Comparison of ENCODE assay signal across 18 mouse cellular contexts in genomic region chr4:137774505-137774904, GRCm38 (mm10). TPM values are rescaled to one million over a fixed set of nuclear protein-coding genes. Genes with fewer than 3 reads are reported as not detected.
A peak's percentile ranks its signal among the peaks of the same experiment; 100 is the strongest.
DNase-seq lines count a peak whose midpoint lies in the region; ATAC-seq and TF ChIP-seq lines count a peak whose summit lies in the region.
"Had no signal": no experiment of that assay in that cellular context is flagged by ENCODE, and none has a peak within 500 bp of the region (broad histone marks: within the 10 kb centered on the region; RNA-seq: fewer than 3 reads in every experiment).

No protein-coding gene starts in this region.

- 77% methylated on average over 6 of the region's 6 CpGs for WGBS in kidney, postnatal 0 days
- WGBS in kidney, embryonic 15.5 days: 81% methylated on average over 6 of the region's 6 CpGs
- WGBS in intestine, embryonic 16.5 days: 78% methylated on average over 6 of the region's 6 CpGs
- WGBS in liver, embryonic 16.5 days (ENCODE audit: insufficient replicate concordance): 61% methylated on average over 6 of the region's 6 CpGs

- H3K9me3 ChIP-seq in kidney, postnatal 0 days (replicated peaks; ENCODE audit: low read length): no peaks in the 10 kb centered on the region
- no peaks in the 10 kb centered on the region for H3K9me3 ChIP-seq in kidney, embryonic 15.5 days (replicated peaks)
- no peaks in the 10 kb centered on the region for H3K9me3 ChIP-seq in ES-E14 (ENCODE audit: control insufficient read depth, insufficient read depth, low read depth, low read length)
- no peaks in the 10 kb centered on the region for H3K9me3 ChIP-seq in intestine, embryonic 16.5 days (ENCODE audit: control insufficient read depth, low read length)
- no peaks in the 10 kb centered on the region for H3K9me3 ChIP-seq in liver, embryonic 16.5 days (replicated peaks; ENCODE audit: control insufficient read depth, low read length)
- H3K9me3 ChIP-seq: midbrain, embryonic 10.5 days; neural tube, embryonic 13.5 days had no signal

- no peak overlapping the region for H3K4me2 ChIP-seq in kidney, postnatal 0 days (ENCODE audit: low read length)
- H3K4me2 ChIP-seq in kidney, embryonic 15.5 days: no peak overlapping the region
- H3K4me2 ChIP-seq in intestine, embryonic 16.5 days (ENCODE audit: low read depth, low read length): no peak overlapping the region
- no peak overlapping the region for H3K4me2 ChIP-seq in liver, embryonic 16.5 days (ENCODE audit: low read depth, low read length)
- H3K4me2 ChIP-seq: neural tube, embryonic 13.5 days had no signal

- in situ Hi-C loops in ES-E14 (cut with MboI; ENCODE audit: low sequenced_read_pairs in 2 of 2, unreplicated experiment in 2 of 2): no loop called here

- ATAC-seq in kidney, postnatal 0 days (replicated peaks; ENCODE audit: low FRiP score, low read depth): no peak; the same call in 1 of the 2 replicates
- no peak for ATAC-seq in kidney, embryonic 15.5 days (replicated peaks; ENCODE audit: low FRiP score)
- ATAC-seq in intestine, embryonic 16.5 days: peak; percentile 27; the same call in 1 of the 2 replicates
- ATAC-seq in liver, embryonic 16.5 days (ENCODE audit: low read depth): peak; percentile 56
- ATAC-seq: forebrain, embryonic 16.5 days had no signal

- H3K4me1 ChIP-seq in kidney, postnatal 0 days (replicated peaks; ENCODE audit: insufficient read depth, low read length): 0 out of 2 replicates have a peak, but pooled peaks cover 4% of the 10 kb centered on the region
- peaks cover 10% of the 10 kb centered on the region for H3K4me1 ChIP-seq in kidney, embryonic 15.5 days
- H3K4me1 ChIP-seq in ES-E14 (ENCODE audit: control insufficient read depth in 2 of 2, insufficient read depth in 2 of 2, low read length in 2 of 2, poor library complexity in 1 of 2): peaks cover 26 to 43% of the 10 kb centered on the region in 2 experiments
- peaks cover 4% of the 10 kb centered on the region; the same call in 1 of the 2 replicates for H3K4me1 ChIP-seq in intestine, embryonic 16.5 days (ENCODE audit: control insufficient read depth, insufficient read depth, low read length)
- no peaks in the 10 kb centered on the region; the same call in none of the 2 replicates for H3K4me1 ChIP-seq in liver, embryonic 16.5 days (ENCODE audit: control insufficient read depth, low read depth, low read length)

- TF ChIP-seq CTCF in kidney, postnatal 0 days (IDR thresholded peaks at IDR 0.05; ENCODE audit: low read depth): no peak

- intact Hi-C loops in left cerebral cortex, postnatal 25 days (cut with DNase I): no loop called here

- DNase-seq in kidney, postnatal 0 days (ENCODE audit: low spot score): no peak
- no peak for DNase-seq in ES-E14 (ENCODE audit: low read depth, low spot score)
- no peak for DNase-seq in left cerebral cortex, postnatal 25 days (ENCODE audit: low spot score in 2 of 2)
- no peak for DNase-seq in lung, postnatal 14 days
- DNase-seq: adrenal gland, adult 2 months; cerebellum, postnatal 10 days; heart, adult 11 months; lung, adult 18-20 months; lung, postnatal 36 days; right cerebral cortex, postnatal 14 days had no signal

- no peaks in the 10 kb centered on the region for H3K27me3 ChIP-seq in kidney, postnatal 0 days (ENCODE audit: insufficient read depth, low read length)
- no peaks in the 10 kb centered on the region for H3K27me3 ChIP-seq in kidney, embryonic 15.5 days
- no peaks in the 10 kb centered on the region for H3K27me3 ChIP-seq in intestine, embryonic 16.5 days (replicated peaks; ENCODE audit: control insufficient read depth, insufficient read depth, low read length)
- H3K27me3 ChIP-seq in liver, embryonic 16.5 days (ENCODE audit: control insufficient read depth, insufficient read depth, low read depth, low read length): no peaks in the 10 kb centered on the region; the same call in 1 of the 2 replicates
- H3K27me3 ChIP-seq: neural tube, embryonic 13.5 days had no signal

- H3K27ac ChIP-seq in kidney, postnatal 0 days: peak overlapping the region; percentile 60; the same call in 1 of the 2 replicates
- no peak overlapping the region for H3K27ac ChIP-seq in kidney, embryonic 15.5 days
- H3K27ac ChIP-seq in ES-E14 (ENCODE audit: insufficient read depth, low read depth, low read length, poor library complexity, severe bottlenecking): 0 out of 2 replicates have a peak overlapping the region, but pooled peaks have one; percentile 12
- H3K27ac ChIP-seq in intestine, embryonic 16.5 days (ENCODE audit: low read length): no peak overlapping the region
- H3K27ac ChIP-seq in liver, embryonic 16.5 days (ENCODE audit: low read length): peak overlapping the region; percentile 77
- H3K27ac ChIP-seq: left cerebral cortex, adult 2 months had no signal

- H3K9ac ChIP-seq in kidney, postnatal 0 days (ENCODE audit: low read depth, low read length): no peak overlapping the region
- H3K9ac ChIP-seq in kidney, embryonic 15.5 days: no peak overlapping the region
- H3K9ac ChIP-seq in ES-E14 (ENCODE audit: insufficient read depth, low read depth, low read length, poor library complexity, severe bottlenecking): no peak overlapping the region
- no peak overlapping the region for H3K9ac ChIP-seq in intestine, embryonic 16.5 days (ENCODE audit: low read depth, low read length)
- 0 out of 2 replicates have a peak overlapping the region, but pooled peaks have one; percentile 6 for H3K9ac ChIP-seq in liver, embryonic 16.5 days (ENCODE audit: low read depth, low read length)
- H3K9ac ChIP-seq: neural tube, embryonic 13.5 days had no signal

- no peak overlapping the region for H3K4me3 ChIP-seq in kidney, postnatal 0 days (replicated peaks; ENCODE audit: low read depth, low read length)
- no peak overlapping the region for H3K4me3 ChIP-seq in kidney, embryonic 15.5 days (replicated peaks)
- H3K4me3 ChIP-seq in ES-E14 (ENCODE audit: insufficient read depth in 1 of 2, low read depth in 1 of 2, low read length in 2 of 2, poor library complexity in 1 of 2, severe bottlenecking in 1 of 2): no peak overlapping the region
- no peak overlapping the region for H3K4me3 ChIP-seq in intestine, embryonic 16.5 days (ENCODE audit: low read length)
- no peak overlapping the region for H3K4me3 ChIP-seq in liver, embryonic 16.5 days (ENCODE audit: low read depth, low read length)
- H3K4me3 ChIP-seq: left cerebral cortex, adult 2 months; midbrain, embryonic 10.5 days; neural tube, embryonic 13.5 days had no signal

- no peaks in the 10 kb centered on the region for H3K36me3 ChIP-seq in kidney, postnatal 0 days (ENCODE audit: insufficient read depth, low read length)
- no peaks in the 10 kb centered on the region for H3K36me3 ChIP-seq in kidney, embryonic 15.5 days
- H3K36me3 ChIP-seq in ES-E14 (ENCODE audit: control insufficient read depth, insufficient read depth, low read length, poor library complexity, severe bottlenecking): peaks cover 5% of the 10 kb centered on the region
- no peaks in the 10 kb centered on the region for H3K36me3 ChIP-seq in intestine, embryonic 16.5 days (ENCODE audit: control insufficient read depth, insufficient read depth, low read length)
- no peaks in the 10 kb centered on the region for H3K36me3 ChIP-seq in liver, embryonic 16.5 days (ENCODE audit: control insufficient read depth, insufficient read depth)
- H3K36me3 ChIP-seq: midbrain, embryonic 10.5 days; neural tube, embryonic 13.5 days had no signal

TF ChIP-seq in ES-E14, 5 proteins besides CTCF, POLR2A, EP300 and RAD21:
- TF ChIP-seq ZC3H11A (IDR thresholded peaks at IDR 0.05; ENCODE audit: borderline replicate concordance, low read depth, low read length) (no peak), ZNF384 (IDR thresholded peaks at IDR 0.05; ENCODE audit: low read depth, low read length) (no peak), CHD2 (IDR thresholded peaks at IDR 0.05; ENCODE audit: low read depth, low read length) (no peak)

RNA-seq across cellular contexts. Expression of gene Alpl, which starts 21.7 kb away (rescaled TPM):
- 34.3 and 37.5 TPM in 2 replicates for polyA plus RNA-seq in kidney, postnatal 0 days (2015; fragmentation: Nextera tagmentation; extraction: Ambion mirVana)
- polyA plus RNA-seq in kidney, embryonic 15.5 days (2015; fragmentation: Nextera tagmentation; extraction: Ambion mirVana): 12.9 and 25.3 TPM in 2 replicates
- total RNA-seq in ES-E14 (2012; rRNA removed): 234 and 330 TPM in 2 replicates
- 4.3 and 4.7 TPM in 2 replicates for polyA plus RNA-seq in intestine, embryonic 16.5 days (2015; fragmentation: Nextera tagmentation; extraction: Ambion mirVana)
- 11.9 and 15.5 TPM in 2 replicates for polyA plus RNA-seq in liver, embryonic 16.5 days (2015; fragmentation: Nextera tagmentation; extraction: Ambion mirVana)
- 1 to 10 TPM; 7.1 to 7.8 TPM for total RNA-seq in left cerebral cortex, postnatal 25 days (2021)
- total RNA-seq: hematopoietic stem cell, adult 5-6 weeks had no signal

Comparison
In these comparisons a context has a peak if more than half of its experiments do, and no peak if none do; other contexts are left out.
1. H3K27ac ChIP-seq: peak in kidney, postnatal 0 days (single experiment), ES-E14 (single experiment) and liver, embryonic 16.5 days (single experiment); none in kidney, embryonic 15.5 days (single experiment) and intestine, embryonic 16.5 days (single experiment).
2. ATAC-seq: peak in intestine, embryonic 16.5 days (single experiment) and liver, embryonic 16.5 days (single experiment); none in kidney, postnatal 0 days (single experiment) and kidney, embryonic 15.5 days (single experiment).